Mouse (Mus musculus) CD4-positive naive resting alpha-beta T cell, adult 76 days (primary cell): Measurements from ENCODE around the gene Cntnap5b. TPM values are rescaled to one million over a fixed set of nuclear protein-coding genes. Genes with fewer than 3 reads are reported as not detected.

Experiments used
- total RNA-seq: library from RNA; stranded (reverse); gene quantifications from one replicate; pipeline ENCODE4 v1.2.4, GENCODE M21; 2023

Cntnap5b gene
- 0.41 TPM for total RNA-seq

DNA sequence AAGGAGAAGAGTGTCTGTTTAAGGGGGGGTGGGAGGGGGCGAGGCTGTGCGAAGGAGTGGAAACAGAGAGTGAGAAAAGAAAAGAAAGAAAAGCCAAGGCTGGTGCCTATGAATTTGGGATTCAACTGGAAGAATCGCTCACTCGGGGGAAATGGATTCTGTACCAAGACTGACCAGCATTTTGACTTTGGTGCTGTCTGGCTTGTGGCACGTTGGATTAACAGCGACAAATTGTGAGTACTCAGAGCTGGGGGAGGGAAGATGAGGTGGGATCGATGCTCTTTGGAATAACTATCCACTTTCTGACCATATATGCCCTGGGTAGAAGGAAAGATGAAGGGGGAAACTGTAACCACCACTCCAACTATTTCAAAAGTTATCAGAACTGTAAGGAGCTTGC, at the start of gene Cntnap5b:
Gene Cntnap5b (plus strand): TSS at position 152 of the 400 bp plus-strand sequence.

